Mouse (Mus musculus): ENCODE data around the gene Tff1.

Tff1 gene

DNA sequence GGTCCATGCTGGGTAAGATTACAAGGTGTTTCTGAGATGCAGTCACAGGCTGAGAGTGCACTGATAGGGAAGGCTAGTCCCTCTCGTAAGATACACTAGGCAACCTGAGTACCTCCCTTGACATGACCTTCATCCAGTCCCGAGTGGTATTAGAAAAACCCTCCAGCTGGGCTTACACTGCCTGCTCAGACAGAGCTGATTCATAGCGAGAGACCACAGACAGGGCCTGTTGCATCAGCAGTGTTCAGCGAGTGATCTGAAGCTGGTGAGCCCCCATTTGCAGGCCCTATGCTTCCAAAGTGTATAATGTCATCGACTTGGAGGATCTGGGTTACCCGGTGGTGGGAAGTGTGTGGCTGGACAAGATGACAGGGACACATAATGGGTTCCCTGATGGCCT lies at the start of gene Tff1:
Tff1 (minus strand) TSS at position 151 of the 400 bp plus-strand sequence.
- no peak for DNase-seq (ENCODE audit: low spot score)

- DNase-seq (ENCODE audit: low spot score) = no peak
Measured at GRCm38 (mm10) chr17:31211881-31212280, 46.8 kb upstream of the Tff1 start.

- DNase-seq (ENCODE audit: low spot score) = no peak
Measured at GRCm38 (mm10) chr17:31210299-31210698, 45.2 kb upstream of the Tff1 start.

DNA sequence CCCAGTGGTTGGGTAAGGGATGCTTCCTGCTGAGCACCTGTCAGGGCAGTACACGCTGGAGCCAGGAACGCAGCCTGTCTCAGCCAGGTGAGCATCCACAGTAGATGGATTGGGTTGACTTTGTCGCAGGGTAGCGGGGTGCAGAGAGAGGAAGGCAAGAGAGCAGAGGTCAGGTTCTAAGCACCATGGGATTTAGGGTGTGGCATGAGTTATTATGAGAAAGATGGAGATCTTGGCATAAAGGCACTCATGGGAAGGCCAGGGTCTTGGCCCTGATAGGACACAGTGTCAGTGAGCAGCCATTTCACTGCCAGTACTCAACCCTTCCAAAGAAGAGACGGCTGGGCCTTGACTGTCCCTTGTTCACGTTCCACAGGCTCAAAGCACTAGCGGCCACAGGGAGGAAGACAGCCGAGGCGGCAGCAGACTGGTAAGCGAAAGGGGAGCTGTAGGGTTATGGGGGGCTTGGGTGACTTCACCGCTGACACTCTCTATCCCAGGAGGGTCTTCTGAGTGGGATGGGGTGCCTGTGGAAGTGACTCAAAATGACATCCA lies 44.4 kb upstream of the Tff1 start:
- no peak for DNase-seq (ENCODE audit: low spot score)

GRCm38 (mm10) chr17:31208654-31209053 lies 43.6 kb upstream of the Tff1 start:
- DNase-seq (ENCODE audit: low spot score) = no peak

GRCm38 (mm10) chr17:31207771-31208334 lies 42.8 kb upstream of the Tff1 start, which contains the start of gene Ubash3a:
Gene Ubash3a (plus strand): TSS chr17:31207873.
- DNase-seq (ENCODE audit: low spot score) = peak; percentile 60

GRCm38 (mm10) chr17:31198877-31199276 lies 33.8 kb upstream of the Tff1 start, which contains the start of gene Tmprss3:
Gene Tmprss3 (minus strand): TSS chr17:31198977.
- DNase-seq (ENCODE audit: low spot score) = no peak

DNA sequence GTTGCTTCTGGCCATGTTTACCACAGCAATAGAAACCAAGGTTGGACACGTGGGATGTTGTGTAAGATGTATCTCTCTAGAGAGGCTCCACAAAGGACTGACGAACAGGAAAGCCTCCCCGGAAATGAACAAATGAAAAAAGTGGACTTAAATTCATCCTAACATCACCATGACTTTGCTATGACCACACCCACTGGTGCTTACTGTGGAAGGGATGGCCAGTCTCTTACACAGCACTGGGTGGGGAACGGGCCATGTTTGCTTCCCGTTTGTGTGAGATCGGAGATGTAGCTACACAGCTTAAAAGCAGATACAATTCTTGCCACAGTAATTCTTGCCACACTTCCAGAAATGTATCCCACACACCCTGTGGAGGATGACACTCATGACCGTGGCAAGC lies 31.2 kb upstream of the Tff1 start:
- no peak for DNase-seq (ENCODE audit: low spot score)

DNA sequence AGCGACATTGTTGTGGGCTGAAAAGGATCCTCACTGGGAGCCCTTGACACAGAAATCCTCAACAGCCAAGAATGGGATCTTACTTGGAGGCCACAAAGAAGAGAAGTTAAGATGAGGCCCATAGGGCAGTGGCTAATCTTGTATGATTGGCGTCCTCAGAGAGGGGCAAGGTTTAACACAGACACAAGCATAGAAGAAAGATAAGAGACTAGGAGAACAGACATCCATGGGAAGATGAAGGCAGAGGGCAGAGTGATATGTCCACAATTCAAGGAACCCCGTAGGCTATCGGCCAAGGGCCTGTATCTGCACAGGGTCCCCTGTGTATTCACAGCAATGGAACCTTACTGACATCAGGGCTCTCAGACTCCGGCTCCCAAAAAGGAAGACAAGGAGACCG lies 30.1 kb upstream of the Tff1 start:
- DNase-seq (ENCODE audit: low spot score) = no peak

GRCm38 (mm10) chr17:31193360-31193759 lies 28.3 kb upstream of the Tff1 start:
- DNase-seq (ENCODE audit: low spot score) = no peak

- DNase-seq (ENCODE audit: low spot score) = no peak
Measured at GRCm38 (mm10) chr17:31192663-31193062, 27.6 kb upstream of the Tff1 start.

- no peak for DNase-seq (ENCODE audit: low spot score)
Measured at GRCm38 (mm10) chr17:31191825-31192224, 26.7 kb upstream of the Tff1 start.

DNA sequence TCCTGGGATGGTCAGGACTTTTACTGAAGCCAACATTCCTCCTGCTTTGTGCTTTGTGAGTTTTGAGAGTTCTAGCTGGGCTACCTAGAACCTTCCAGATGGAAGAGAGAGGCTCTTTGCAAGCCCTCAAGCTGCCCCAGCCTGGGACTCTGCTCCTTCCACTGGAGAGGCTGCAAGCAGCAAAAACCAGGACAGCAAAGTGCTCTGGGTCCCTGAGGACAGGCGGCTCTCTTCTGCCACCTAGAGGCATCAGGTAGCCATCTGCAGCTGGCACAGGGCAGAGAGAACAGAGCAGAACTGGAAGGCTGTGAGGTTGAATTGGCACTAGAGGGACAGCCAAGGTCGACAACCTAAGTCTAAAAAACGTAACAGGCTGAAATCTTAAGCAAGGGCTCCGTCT lies 22.3 kb upstream of the Tff1 start:
- peak; percentile 78 for DNase-seq (ENCODE audit: low spot score)

- no peak for DNase-seq (ENCODE audit: low spot score)
Measured at GRCm38 (mm10) chr17:31184269-31184990, 19.4 kb upstream of the Tff1 start.

DNA sequence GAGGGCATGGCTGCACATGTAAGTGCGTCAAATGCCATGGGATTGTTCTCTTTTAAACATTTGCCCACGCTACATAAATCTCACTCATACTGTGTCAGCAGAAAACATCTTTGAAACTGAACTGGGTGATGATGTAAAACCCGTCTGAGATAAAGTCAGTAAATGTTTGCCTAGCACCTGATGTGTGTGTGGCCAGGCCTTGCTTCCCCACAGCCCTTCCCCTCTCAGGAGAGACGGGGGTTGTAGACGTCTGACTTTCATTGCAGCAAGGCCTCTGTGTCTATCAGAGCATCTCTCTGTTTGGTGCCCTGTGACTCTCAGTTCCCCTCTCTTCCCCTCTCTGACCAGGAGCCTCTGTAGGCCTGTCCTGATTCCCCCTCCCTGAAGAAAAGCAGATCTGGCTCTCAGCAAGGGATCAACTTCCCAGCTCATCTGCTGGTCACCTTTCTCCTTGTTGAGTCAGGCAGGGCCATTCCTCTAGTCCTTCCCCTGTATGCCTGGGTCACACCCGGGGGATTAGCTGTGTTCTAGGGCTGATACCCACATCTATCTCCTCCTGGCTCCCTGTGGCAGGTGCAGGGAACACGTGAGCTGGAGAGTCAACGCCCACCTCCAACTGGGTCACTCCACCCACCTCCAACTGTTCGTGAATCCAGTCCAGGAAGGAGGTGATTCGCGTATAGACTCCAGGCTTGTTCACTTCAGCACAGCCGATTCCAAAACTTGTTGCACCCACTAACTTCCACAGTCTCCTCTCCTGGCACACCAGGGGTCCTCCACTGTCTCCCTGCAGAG lies 18.3 kb upstream of the Tff1 start:
- DNase-seq (ENCODE audit: low spot score) = no peak

DNA sequence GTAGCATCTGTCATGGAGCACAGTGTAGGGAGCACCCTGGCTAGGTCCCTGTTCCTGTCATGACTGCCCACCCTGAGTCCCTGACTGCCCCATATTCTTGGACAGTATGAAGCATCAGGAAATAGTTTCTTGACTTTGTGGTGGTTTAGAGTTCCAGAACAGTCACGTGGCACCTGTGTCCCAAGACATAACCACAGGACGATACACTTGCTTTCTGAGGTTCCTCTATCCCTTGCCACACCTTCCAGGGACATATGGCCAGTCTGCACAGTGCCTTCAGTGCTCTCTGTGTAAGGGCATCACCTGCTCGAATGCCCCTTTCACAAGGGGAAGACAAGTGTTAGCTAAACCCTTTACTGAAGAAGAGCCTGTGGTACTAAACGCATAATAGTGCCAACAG lies 16.4 kb upstream of the Tff1 start:
- no peak for DNase-seq (ENCODE audit: low spot score)

DNA sequence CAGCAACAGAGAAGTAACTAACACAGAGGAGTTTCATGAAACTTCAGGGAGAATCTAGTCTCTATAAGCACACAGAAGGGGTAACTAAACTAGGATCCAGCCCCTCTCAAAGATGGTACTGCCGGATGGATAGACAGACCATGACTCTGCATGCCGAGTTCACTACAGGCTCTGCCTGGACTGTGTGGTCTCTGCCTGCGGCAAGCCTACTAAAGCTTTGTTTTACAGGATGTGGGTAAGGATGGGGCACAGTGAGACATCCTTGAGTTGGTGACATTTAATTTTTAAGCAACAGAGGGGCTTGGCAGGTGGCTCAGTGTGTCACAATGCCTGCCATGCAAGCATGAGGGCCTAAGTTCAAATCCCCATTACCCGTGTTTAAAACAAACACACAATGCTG lies 11.2 kb upstream of the Tff1 start:
- no peak for DNase-seq (ENCODE audit: low spot score)

DNA sequence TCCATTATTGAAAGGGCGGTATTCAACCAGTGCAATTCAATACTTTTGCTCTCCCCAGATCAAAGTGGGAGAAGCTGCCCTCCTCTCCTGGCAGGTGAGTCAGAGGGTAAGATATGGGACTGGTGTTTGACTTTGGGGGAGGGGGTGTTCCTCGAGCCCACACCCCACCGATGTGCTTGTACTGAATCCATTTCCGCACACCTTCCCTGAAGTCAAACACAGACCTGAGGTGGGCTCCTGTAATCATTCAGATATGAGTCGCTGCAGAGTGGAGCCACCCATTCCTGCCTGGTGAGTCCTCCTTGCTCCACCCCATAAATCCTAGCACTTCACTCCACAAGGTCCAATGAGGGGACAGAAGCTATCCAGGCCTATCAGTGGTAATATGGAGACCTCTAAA lies 4.7 kb upstream of the Tff1 start:
- no peak for DNase-seq (ENCODE audit: low spot score)

GRCm38 (mm10) chr17:31163821-31164220 lies 1.3 kb downstream of the Tff1 start:
- no peak for DNase-seq (ENCODE audit: low spot score)

DNA sequence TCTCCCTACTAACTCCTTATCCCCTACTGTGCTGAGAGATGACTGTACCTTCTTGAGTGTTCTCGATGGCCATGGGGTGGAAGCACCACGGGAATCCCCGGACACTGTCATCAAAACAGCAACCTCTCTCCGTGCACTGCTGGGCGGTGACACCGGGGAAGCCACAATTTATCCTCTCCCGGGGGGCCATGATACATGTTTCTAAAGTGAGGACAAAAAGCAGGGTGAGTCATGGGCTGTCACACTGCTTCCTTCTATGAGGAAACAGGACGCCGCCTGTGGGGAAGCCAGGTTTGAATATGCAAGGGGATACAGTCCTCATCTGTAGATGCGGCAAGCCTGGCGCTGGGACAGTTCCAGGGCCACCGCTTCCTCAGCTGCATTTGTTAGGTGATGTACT lies 2.5 kb downstream of the Tff1 start:
- DNase-seq (ENCODE audit: low spot score) = no peak

DNA sequence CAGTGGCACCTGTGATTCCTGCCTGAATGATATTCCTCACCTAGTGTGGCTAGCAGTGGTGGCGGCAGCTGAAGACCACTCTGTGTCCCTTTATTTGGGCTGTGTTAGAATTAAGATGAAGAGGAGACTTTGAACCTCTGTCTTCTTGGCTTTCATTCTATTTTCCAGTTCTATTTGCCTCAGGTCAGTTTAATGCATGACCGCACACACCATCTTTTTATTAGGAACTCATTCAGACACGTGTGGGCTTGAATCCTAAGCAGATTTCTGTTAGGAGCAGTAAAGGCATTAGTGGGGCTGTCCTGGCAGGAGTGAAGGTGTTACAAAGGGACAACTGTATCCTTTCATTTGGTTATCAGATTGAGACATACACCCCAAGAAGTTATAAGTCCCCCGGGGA lies 4.8 kb downstream of the Tff1 start:
- DNase-seq (ENCODE audit: low spot score) = no peak

DNA sequence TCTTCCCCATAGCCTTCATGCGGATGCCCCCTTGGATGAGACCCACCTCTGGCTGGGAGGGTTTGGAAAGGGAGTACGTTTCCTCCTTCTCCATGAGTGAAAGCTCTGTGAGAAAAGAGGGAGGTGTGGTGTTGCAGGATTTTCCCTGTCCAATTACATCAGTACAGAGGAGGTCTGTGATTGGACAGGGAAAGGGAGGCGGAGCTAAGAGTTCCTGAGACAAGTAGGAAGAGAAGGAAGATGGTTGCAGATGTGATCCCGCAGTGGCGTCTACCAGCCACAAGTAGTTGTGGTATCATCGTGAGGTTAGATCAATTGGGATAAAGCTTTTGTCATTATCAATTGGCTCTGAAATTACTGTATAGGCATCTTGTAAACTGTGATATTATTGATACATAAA lies 7.2 kb downstream of the Tff1 start:
- DNase-seq (ENCODE audit: low spot score) = no peak

DNA sequence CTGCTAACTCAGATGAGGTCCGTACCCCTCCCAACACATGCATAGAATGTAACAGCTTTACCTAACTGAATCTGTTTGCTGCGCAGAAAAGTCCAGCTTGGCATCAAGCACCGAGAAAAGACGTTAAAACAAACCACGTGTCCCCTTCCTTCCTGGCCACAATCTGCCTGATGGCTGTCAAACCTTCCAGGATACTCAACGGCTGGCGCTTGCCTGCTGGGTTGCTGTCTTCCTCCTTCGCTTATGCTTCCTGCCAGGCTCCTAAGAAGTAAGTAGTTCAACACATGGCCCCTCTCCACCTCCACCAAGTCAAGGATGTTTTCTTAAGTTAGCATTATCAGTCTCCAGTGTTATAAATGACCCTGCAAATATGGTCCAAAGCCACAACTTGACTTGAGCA lies 11.3 kb downstream of the Tff1 start:
- no peak for DNase-seq (ENCODE audit: low spot score)
